Mouse (Mus musculus) embryonic facial prominence, embryonic 11.5 days (tissue): ENCODE results near the gene Ugt1a8. TPM values are rescaled to one million over a fixed set of nuclear protein-coding genes. Genes with fewer than 3 reads are reported as not detected.
A peak's percentile ranks its signal among the peaks of the same experiment; 100 is the strongest.
"Not testable (repeated sequence)": the region's sequence is repeated elsewhere in the genome, so short reads cannot be mapped to it uniquely, and the experiment has no call there.

ENCODE experiments used
- ATAC-seq: fragments of 200-750 bp; cut with Nextera tagmentation; replicated peaks from 2 replicates; pipeline ENCODE4 v1.8.0; 2017; ENCODE audit warnings: low read depth; ENCODE audit not compliant: insufficient number of reproducible peaks, low FRiP score, low TSS enrichment
- DNase-seq: peaks from one replicate; pipeline ENCODE4 v3.0.0-alpha.2; 2015; ENCODE audit warnings: low spot score
- H3K27ac ChIP-seq: fragments of 300-500 bp; sonication (generic); replicated peaks from 2 replicates; pipeline ENCODE4 v1.5.1; 2014; ENCODE audit warnings: mild to moderate bottlenecking, low read depth, low read length, control low read depth
- H3K27me3 ChIP-seq: fragments of 300-500 bp; sonication (generic); 2 replicates; pipeline ENCODE4 v1.6.1; 2014; ENCODE audit warnings: mild to moderate bottlenecking, low read length, moderate library complexity, mixed read lengths; ENCODE audit not compliant: control insufficient read depth, insufficient read depth
- H3K36me3 ChIP-seq: fragments of 300-500 bp; sonication (generic); replicated peaks from 2 replicates; pipeline ENCODE4 v1.6.1; 2014; ENCODE audit warnings: low read depth, mild to moderate bottlenecking, low read length, moderate library complexity, mixed read lengths; ENCODE audit not compliant: control insufficient read depth, insufficient read depth
- H3K4me1 ChIP-seq: fragments of 300-500 bp; sonication (generic); 2 replicates; pipeline ENCODE4 v1.6.1; 2014; ENCODE audit warnings: low read length, mixed read lengths; ENCODE audit not compliant: control insufficient read depth, insufficient read depth
- H3K4me2 ChIP-seq: fragments of 300-500 bp; sonication (generic); 2 replicates; pipeline ENCODE4 v1.6.1; 2014; ENCODE audit warnings: low read depth, mild to moderate bottlenecking, control low read depth, low read length, moderate library complexity
- H3K4me3 ChIP-seq: fragments of 300-500 bp; sonication (generic); 2 replicates; pipeline ENCODE4 v1.5.1; 2014; ENCODE audit warnings: low read depth, low read length, control low read depth
- H3K9ac ChIP-seq: fragments of 300-500 bp; sonication (generic); replicated peaks from 2 replicates; pipeline ENCODE4 v1.6.1; 2014; ENCODE audit warnings: mild to moderate bottlenecking, control low read depth, low read length
- H3K9me3 ChIP-seq: fragments of 300-500 bp; sonication (generic); replicated peaks from 2 replicates; pipeline ENCODE4 v1.6.1; 2016; ENCODE audit warnings: mild to moderate bottlenecking, low read length, inconsistent platforms, mixed read lengths; ENCODE audit not compliant: control insufficient read depth
- WGBS: fragments of 180-500 bp; shearing (Covaris S2); extraction: QIAGEN DNeasy Blood & Tissue Kit; methylation state at CpG from one replicate; pipeline ENCODE4 v1.1.7; 2014; 5-methylcytosine and 5-hydroxymethylcytosine counted together
- polyA plus RNA-seq: library from polyadenylated mRNA; unstranded; fragments of >200 nt; fragmentation: Nextera tagmentation; extraction: Ambion mirVana; gene quantifications from 2 replicates; pipeline ENCODE4 v1.2.1, GENCODE M21; 2014

Gene Ugt1a8
- polyA plus RNA-seq, 1 experiment from 2014 or later = not detected

GRCm38 (mm10) chr1:88120550-88120949 lies 32.9 kb downstream of the Ugt1a8 start:
- 18% methylated on average over 4 of the region's 4 CpGs for WGBS
- not testable (repeated sequence) for H3K27me3 ChIP-seq, H3K4me3 ChIP-seq, H3K36me3 ChIP-seq, H3K4me2 ChIP-seq, H3K27ac ChIP-seq, H3K4me1 ChIP-seq, H3K9ac ChIP-seq, H3K9me3 ChIP-seq, ATAC-seq, DNase-seq

- WGBS = no CpG with 5 or more reads among the region's 1 CpGs
- not testable (repeated sequence) for ATAC-seq, H3K9me3 ChIP-seq
Observed at GRCm38 (mm10) chr1:88121521-88121920, 33.9 kb downstream of the Ugt1a8 start.

GRCm38 (mm10) chr1:88125827-88126360 lies 38.3 kb downstream of the Ugt1a8 start:
- not testable (repeated sequence) for H3K27me3 ChIP-seq, H3K9ac ChIP-seq, H3K4me1 ChIP-seq, H3K9me3 ChIP-seq, ATAC-seq, H3K4me3 ChIP-seq, H3K4me2 ChIP-seq, H3K27ac ChIP-seq, H3K36me3 ChIP-seq, DNase-seq
- 74% methylated on average over 4 of the region's 4 CpGs for WGBS

More at GRCm38 (mm10) chr1:88121521-88121920, 33.9 kb downstream of the Ugt1a8 start:
- H3K4me3 ChIP-seq, H3K4me1 ChIP-seq, H3K9ac ChIP-seq, H3K4me2 ChIP-seq, H3K27ac ChIP-seq, H3K36me3 ChIP-seq, H3K27me3 ChIP-seq: not testable (repeated sequence)
- peak; percentile 18 for DNase-seq

- not testable (repeated sequence) for H3K4me1 ChIP-seq, DNase-seq, ATAC-seq, H3K4me3 ChIP-seq, H3K27ac ChIP-seq, H3K27me3 ChIP-seq, H3K36me3 ChIP-seq, H3K4me2 ChIP-seq, H3K9me3 ChIP-seq, H3K9ac ChIP-seq
- WGBS = 77% methylated on average over 2 of the region's 2 CpGs
Observed at GRCm38 (mm10) chr1:88129091-88129490, 41.5 kb downstream of the Ugt1a8 start.

GRCm38 (mm10) chr1:88130223-88130622 lies 42.6 kb downstream of the Ugt1a8 start:
- not testable (repeated sequence) for H3K4me3 ChIP-seq, H3K27me3 ChIP-seq, H3K9me3 ChIP-seq, H3K4me1 ChIP-seq, DNase-seq, ATAC-seq, H3K9ac ChIP-seq, H3K4me2 ChIP-seq, H3K36me3 ChIP-seq, H3K27ac ChIP-seq
- WGBS = 88% methylated on average over 1 of the region's 1 CpGs

- H3K4me3 ChIP-seq = no peak overlapping the region
- WGBS = 58% methylated on average over 3 of the region's 3 CpGs
- DNase-seq (no peak), ATAC-seq (no peak)
- no peaks in the 10 kb centered on the region for H3K36me3 ChIP-seq
- H3K27ac ChIP-seq = no peak overlapping the region
- no peak overlapping the region for H3K4me2 ChIP-seq
- no peaks in the 10 kb centered on the region for H3K9me3 ChIP-seq
- H3K27me3 ChIP-seq = no peaks in the 10 kb centered on the region
- H3K4me1 ChIP-seq = no peaks in the 10 kb centered on the region
- no peak overlapping the region for H3K9ac ChIP-seq
Observed at GRCm38 (mm10) chr1:88133908-88134456, 46.4 kb downstream of the Ugt1a8 start.

GRCm38 (mm10) chr1:88134457-88135011 lies 46.9 kb downstream of the Ugt1a8 start, which contains the start of gene Ugt1a6a:
Ugt1a6a (plus strand) TSS chr1:88134809.
- WGBS = 37% methylated on average over 5 of the region's 5 CpGs
- not testable (repeated sequence) for H3K4me1 ChIP-seq, H3K4me2 ChIP-seq, H3K9me3 ChIP-seq, H3K9ac ChIP-seq, H3K27ac ChIP-seq, H3K4me3 ChIP-seq, H3K27me3 ChIP-seq, H3K36me3 ChIP-seq, ATAC-seq
- DNase-seq = peak; percentile 7

GRCm38 (mm10) chr1:88135229-88135904 lies 47.8 kb downstream of the Ugt1a8 start:
- H3K27ac ChIP-seq, H3K36me3 ChIP-seq, ATAC-seq, H3K4me3 ChIP-seq, H3K4me2 ChIP-seq, H3K9me3 ChIP-seq, H3K9ac ChIP-seq, DNase-seq, H3K4me1 ChIP-seq, H3K27me3 ChIP-seq: not testable (repeated sequence)
- 94% methylated on average over 5 of the region's 6 CpGs for WGBS
